Mouse (Mus musculus) monocyte, adult 2 months (primary cell): Measurements from ENCODE around the gene Pitpnm1.

Source experiments
- DNase-seq, 2 experiments: peaks; one replicate each; pipeline ENCODE4 v3.0.0; 2022; ENCODE audit warnings: low spot score in 2 of 2, low read depth in 1 of 2

Gene Pitpnm1

DNA sequence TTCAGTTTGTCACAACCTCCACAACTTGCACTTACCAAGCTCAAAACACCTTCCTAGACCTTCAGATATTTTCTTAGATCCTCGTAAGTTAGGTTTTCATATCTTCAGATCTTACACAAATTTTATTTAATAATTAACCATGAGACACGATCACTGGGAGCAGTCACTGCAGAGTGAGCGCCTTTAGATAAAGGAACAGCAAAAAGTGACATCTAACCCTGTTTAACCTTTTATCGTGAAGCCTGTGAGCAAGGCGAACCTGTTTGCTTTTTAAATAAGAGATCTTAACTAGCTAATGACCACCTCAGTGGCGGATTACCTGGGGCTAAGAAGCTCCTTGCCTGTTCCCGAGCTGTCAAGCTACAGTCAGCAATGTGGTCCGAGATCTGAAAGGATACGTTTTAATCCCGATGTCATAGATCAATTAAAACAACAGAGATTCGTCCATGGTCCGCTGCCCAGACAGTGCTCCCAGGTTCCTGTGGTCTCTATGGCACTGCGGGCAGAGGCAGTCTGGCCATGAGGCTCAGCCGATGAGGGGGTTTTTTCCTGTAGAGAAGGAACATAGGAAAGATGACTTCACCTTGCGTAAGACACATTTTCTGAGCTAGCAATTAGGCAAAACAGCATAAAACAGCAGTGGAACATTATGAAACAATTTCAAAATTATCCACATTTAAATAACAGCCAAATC is 30.9 kb upstream of the Pitpnm1 start:
- no peak for DNase-seq

- DNase-seq: no peak
These were observed 29.5 kb upstream of the Pitpnm1 start for GRCm38 (mm10) chr19:4070311-4070710.

DNA sequence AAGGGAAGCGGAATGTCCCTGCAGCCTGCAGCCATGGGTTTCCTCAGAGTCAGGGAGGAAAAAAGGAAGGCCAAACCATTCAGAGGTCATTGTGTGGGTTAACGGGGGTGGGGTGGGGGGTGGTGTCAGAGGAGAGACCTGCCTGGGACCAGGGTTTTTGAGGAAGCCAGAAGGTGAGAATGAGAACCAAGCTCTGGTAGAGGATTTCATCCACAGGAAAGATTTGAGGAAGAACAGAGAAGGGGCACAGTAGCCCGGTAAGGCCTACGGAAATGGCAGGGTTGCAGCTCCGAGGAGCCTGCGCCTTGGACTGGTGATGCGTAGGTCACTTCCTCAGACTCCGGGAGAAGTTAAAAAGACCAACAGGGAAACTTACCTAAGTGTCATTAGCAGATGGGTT is 29.0 kb upstream of the Pitpnm1 start:
- no peak for DNase-seq

DNA sequence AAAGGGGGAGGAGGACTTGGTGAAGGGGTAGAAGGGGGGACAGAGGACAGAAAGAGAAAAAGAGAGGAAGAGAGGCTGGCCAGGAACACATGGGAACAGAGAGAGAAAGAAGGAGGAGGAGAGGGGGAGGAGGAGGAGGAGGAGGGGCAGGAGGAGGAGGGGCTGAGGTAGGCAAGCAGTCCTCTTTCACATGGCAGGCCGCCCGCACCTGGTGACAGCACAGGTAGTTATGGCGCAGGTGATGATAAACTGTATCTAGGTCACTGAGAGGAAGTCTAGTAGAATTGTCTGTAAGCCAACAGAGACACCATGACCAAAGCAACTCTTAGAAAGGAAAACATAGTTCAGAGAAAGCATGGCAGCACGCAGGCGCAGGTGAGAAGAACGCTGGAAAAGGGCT is 28.4 kb upstream of the Pitpnm1 start:
- no peak for DNase-seq

- no peak for DNase-seq
These were observed 26.9 kb upstream of the Pitpnm1 start for GRCm38 (mm10) chr19:4072706-4073424.

DNA sequence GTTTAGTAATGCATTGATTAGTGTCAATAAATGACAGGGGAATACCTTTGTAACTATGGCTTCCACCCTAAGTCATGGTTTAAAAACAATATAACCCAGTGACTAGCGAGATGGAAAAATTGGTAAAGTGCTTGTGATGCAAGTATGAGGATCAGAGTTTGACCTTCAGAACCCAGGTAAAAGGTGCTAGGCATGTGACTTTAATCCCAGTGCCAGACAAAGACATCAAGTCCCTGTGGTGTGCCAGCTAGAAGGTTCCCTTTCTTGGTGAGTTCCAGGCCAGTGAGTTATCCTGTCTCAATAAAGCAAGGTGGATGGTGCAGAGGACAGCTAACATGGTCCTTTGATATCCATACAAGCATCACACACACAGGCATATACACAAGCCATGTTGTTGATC is 24.3 kb upstream of the Pitpnm1 start:
- no peak for DNase-seq

GRCm38 (mm10) chr19:4079594-4079993 is 20.2 kb upstream of the Pitpnm1 start:
- no peak for DNase-seq

- DNase-seq: no peak
These were observed 19.2 kb upstream of the Pitpnm1 start for GRCm38 (mm10) chr19:4080511-4081009.

DNA sequence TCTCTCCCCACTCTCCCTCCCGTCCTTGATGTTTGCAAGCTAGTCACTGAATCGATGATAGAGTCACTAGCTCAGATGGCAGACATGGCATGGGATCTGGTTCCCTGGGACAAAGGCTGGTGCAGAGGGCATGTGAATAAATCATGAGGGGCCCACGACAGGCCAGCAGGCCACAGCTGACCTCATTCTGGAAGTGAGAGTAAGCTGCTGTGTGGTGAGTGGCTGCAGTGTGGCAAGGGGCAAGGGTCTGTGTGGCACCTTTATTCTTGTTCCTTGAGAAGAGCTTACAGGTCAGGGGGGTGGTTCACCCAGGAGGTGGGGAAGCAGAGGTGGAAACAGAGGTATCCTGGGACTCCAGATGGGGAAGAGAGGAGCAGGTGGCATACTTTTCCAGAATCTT is 18.4 kb upstream of the Pitpnm1 start, which contains the start of gene Cabp2:
Gene Cabp2, plus strand, starts transcription at position 185 of the 400 bp plus-strand sequence.
- no peak for DNase-seq

DNA sequence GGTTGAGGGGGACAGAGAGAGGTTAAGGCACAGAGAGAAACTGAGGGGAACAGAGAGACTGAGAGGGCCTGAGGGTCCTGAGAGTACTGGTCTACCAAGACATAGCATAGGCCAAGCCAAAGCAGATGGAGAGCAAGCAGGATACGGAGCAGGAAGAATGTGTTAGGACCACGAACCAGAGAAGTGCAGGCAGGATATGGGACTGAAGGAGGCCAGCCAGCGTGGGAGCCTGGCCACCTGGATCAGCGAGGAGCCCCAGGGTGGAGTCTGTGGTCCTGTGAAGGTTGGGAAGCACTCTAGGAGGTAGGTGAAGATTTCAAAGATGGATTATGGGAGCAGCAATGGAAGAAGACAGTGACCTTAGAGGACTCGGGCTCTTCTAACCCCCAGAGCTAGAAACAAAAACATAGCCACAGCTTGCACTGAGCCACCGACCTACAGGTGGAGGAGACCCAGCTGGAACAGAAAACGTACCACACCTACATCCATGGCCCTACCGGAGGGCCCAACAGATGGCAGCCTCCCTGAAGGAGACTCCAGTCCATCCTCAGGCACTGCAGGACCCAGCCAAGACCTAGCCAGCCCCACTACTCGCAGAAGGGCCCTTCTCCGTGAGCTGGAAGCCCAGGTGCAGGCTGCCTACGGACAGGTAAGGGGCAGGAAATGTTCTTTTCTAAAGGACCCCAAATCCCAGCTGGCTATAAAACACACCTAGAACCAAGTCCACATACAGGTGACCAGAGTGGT is 17.4 kb upstream of the Pitpnm1 start:
- no peak for DNase-seq

GRCm38 (mm10) chr19:4083316-4083715 is 16.5 kb upstream of the Pitpnm1 start:
- DNase-seq: no peak

- no peak for DNase-seq
These were observed 16.0 kb upstream of the Pitpnm1 start for GRCm38 (mm10) chr19:4083826-4084225.

- no peak for DNase-seq
These were observed 14.8 kb upstream of the Pitpnm1 start for GRCm38 (mm10) chr19:4084984-4085383.

DNA sequence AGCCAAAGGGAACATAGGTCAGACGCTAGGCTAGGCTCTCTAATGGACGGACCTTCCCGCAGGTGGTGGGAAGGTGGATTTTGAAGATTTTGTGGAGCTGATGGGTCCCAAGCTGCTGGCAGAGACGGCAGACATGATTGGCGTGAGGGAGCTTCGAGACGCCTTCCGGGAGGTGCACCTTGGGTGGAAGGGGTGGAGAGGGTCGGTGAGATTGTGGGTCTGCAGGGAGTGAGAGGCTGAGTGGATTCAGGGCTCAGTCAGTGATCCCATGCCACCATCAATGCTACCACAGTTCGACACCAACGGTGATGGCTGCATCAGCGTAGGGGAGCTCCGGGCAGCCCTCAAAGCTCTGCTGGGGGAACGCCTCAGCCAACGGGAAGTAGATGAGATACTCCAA is 13.6 kb upstream of the Pitpnm1 start:
- DNase-seq: no peak

DNA sequence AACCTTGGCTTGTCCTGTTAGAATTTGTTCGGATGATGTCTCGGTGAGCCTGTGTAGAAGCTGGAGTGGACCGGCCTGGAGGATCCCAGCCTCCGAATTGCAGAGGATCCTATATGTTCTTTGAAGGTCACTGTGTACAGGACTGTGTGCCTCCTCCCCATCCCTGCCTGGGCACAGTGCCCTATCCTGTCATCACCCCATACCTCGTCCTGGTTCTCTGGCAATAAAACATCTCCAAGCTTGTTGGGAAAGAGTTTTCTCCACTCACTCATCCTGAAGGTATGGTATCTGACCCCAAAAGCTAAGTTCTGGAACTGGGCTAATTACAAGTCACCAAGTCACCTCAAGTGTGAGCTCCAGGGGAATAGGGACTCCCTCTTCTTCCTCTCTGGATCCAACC is 12.7 kb upstream of the Pitpnm1 start:
- DNase-seq: no peak

DNA sequence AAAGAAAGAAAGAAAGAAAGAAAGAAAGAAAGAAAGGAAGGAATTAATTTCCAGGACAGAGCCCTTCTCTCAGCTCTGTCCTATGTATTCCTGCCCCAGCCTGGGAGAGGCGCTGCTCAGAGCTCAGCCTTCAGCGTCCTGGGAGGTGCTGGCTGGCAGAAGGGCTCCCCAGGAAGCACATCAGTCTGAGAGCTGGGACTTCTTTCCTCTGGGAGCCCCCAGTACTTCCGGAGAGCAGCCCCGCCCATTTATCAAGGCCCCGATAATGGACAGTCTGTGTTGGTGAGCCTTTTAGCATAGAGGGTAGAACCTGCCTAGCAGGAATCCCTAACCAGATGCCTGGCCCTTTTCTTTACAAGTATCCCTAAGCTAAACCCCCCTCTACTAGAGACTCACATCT is 11.7 kb upstream of the Pitpnm1 start:
- DNase-seq: no peak

DNA sequence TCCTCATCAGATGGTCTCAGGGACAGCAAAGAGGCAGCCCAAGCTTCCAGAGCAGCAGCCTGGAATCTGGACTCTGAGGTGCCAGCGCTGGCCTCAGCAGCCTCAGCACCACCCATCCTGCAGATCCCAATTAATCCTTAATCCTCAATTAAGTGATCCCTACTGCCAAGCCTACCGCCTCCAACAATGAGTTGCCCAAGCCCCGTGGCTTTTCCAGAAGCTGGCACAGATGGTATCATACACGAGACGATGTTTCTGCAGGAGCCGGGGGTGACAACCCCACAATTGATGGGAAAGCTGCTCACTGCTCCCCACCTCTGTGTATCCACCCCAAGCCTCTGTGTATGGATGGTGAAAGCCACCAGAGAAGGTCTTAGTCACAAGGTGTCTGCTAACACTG is 10.7 kb upstream of the Pitpnm1 start:
- no peak for DNase-seq

DNA sequence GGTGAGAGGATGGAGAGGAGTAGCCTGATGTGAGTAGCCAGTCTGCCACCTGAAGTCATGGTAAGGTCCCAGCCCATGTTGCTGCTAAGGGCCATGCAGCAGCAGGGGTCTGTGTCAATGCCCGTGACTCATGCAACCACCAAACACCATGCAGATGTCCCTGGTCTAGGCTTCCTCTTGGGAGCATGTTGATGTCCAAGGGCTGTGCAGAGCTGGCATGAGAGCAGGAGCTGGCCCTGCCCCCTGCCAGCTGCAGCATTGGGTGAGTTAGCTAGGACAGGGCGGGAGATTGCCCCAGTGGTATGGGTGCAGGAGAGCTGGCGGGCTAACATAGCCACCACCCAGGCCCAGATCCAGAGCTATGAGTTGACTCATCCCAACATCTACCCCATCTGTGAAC is 9.4 kb upstream of the Pitpnm1 start:
- no peak for DNase-seq

- DNase-seq: no peak
These were observed 8.4 kb upstream of the Pitpnm1 start for GRCm38 (mm10) chr19:4091383-4091782.

GRCm38 (mm10) chr19:4092750-4093149 is 7.0 kb upstream of the Pitpnm1 start:
- DNase-seq: no peak

DNA sequence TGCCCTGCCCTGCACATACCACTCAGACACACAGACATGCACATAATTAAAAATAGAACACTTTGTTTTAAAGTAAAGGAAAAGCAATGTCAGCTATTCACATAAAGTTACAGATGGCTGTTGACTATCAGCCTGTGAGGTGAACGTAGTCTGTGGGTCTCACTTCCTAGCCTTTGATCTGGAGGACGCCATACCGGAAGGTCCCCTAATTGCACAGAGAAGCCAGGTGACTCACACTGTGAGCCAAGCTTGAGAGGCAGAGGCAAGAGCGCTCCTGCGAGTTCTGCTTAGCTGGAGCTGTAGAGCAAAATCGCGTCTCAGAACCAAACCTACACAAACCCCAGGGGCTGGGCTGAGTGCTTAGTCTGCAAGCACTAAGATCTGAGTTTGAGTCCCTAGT is 6.0 kb upstream of the Pitpnm1 start:
- DNase-seq: no peak

- DNase-seq: no peak
These were observed 5.5 kb upstream of the Pitpnm1 start for GRCm38 (mm10) chr19:4094348-4094747.
